Comparison of ENCODE assay signal across 8 mouse cellular contexts in the genomic region with DNA sequence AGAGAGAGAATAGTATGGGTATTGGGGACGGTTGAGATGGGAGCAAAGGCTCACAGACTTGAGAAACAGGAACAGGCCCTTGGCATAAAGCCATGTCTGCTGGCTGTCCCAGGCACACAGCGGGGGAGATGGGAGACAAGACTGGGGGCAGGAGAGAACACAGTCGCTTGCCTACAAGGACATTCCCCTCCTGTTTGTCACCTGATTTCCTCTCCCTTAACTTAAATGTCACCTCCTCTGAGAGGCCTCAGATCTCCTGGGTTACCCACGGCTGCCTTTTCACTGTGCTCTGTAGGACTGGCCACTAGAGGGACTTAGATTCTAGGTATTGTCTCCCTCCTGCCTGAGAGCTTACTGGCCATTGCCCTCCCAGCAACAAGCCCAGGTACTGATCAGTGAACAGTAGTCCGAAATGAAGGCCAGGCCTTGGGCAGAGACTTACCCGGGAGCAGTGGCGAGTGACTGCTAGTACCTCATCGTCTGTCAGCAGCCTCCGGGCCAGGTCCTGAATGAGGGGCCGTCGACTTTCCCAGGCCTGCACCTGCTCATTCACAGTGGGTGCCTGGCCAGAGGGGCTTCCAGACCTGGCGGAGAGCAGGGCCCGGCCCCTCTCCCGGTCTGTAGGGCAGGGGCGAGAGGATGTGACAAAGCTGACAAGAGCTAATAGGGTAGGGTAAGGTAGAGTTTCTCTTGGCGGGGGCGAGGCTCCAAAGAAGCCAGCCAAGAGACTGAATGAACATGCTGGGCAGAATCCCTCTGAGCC. TPM values are rescaled to one million over a fixed set of nuclear protein-coding genes. Genes with fewer than 3 reads are reported as not detected.
A peak's percentile ranks its signal among the peaks of the same experiment; 100 is the strongest.
DNase-seq lines count a peak whose midpoint lies in the region; ATAC-seq lines count a peak whose summit lies in the region.

No protein-coding gene starts in this region.

- H3K4me3 ChIP-seq in midbrain, embryonic 14.5 days (replicated peaks; ENCODE audit: low read depth, low read length), result no peak overlapping the region
- no peak overlapping the region for H3K4me3 ChIP-seq in midbrain, embryonic 11.5 days (ENCODE audit: low read depth, low read length)
- H3K4me3 ChIP-seq in embryonic facial prominence, embryonic 15.5 days (replicated peaks), result no peak overlapping the region

- H3K27ac ChIP-seq in midbrain, embryonic 14.5 days (replicated peaks; ENCODE audit: low read depth, low read length), result no peak overlapping the region
- H3K27ac ChIP-seq in midbrain, embryonic 11.5 days (ENCODE audit: low read depth, low read length), result no peak overlapping the region
- H3K27ac ChIP-seq in embryonic facial prominence, embryonic 15.5 days (replicated peaks), result no peak overlapping the region

- 55% methylated on average over 17 of the region's 17 CpGs for WGBS in midbrain, embryonic 14.5 days
- WGBS in midbrain, embryonic 11.5 days, result 52% methylated on average over 17 of the region's 17 CpGs
- WGBS in embryonic facial prominence, embryonic 15.5 days, result 47% methylated on average over 17 of the region's 17 CpGs

- DNase-seq in heart, adult 11 months, result peak; percentile 94
- no peak for DNase-seq in heart, postnatal 25 days (ENCODE audit: low spot score)
- peak; percentile 56 for DNase-seq in midbrain, embryonic 14.5 days
- DNase-seq in midbrain, embryonic 11.5 days (ENCODE audit: low spot score, missing footprints), result no peak
- peak; percentile 74 for DNase-seq in testis, postnatal 10 days (ENCODE audit: low spot score)
- DNase-seq in thymus, postnatal 10 days (ENCODE audit: low spot score in 2 of 2), result no peak
- no peak for DNase-seq in thymus, postnatal 25 days

- no peaks in the 10 kb centered on the region for H3K9me3 ChIP-seq in midbrain, embryonic 14.5 days (ENCODE audit: control insufficient read depth, low read length)
- no peaks in the 10 kb centered on the region for H3K9me3 ChIP-seq in midbrain, embryonic 11.5 days (ENCODE audit: control insufficient read depth, low read length)
- no peaks in the 10 kb centered on the region for H3K9me3 ChIP-seq in embryonic facial prominence, embryonic 15.5 days (replicated peaks)

- H3K9ac ChIP-seq in midbrain, embryonic 14.5 days (replicated peaks; ENCODE audit: low read length), result 0 out of 2 replicates have a peak overlapping the region, but pooled peaks have one; percentile 6
- no peak overlapping the region for H3K9ac ChIP-seq in midbrain, embryonic 11.5 days (ENCODE audit: low read length)
- H3K9ac ChIP-seq in embryonic facial prominence, embryonic 15.5 days, result peak overlapping the region; percentile 23; the same call in 1 of the 2 replicates

- peaks cover 5% of the 10 kb centered on the region for H3K36me3 ChIP-seq in midbrain, embryonic 14.5 days (ENCODE audit: control insufficient read depth, insufficient read depth, low read length)
- no peaks in the 10 kb centered on the region for H3K36me3 ChIP-seq in midbrain, embryonic 11.5 days (ENCODE audit: control insufficient read depth, insufficient read depth, low read length)
- H3K36me3 ChIP-seq in embryonic facial prominence, embryonic 15.5 days, result peaks cover 6% of the 10 kb centered on the region

- no peaks in the 10 kb centered on the region for H3K27me3 ChIP-seq in midbrain, embryonic 14.5 days (ENCODE audit: control insufficient read depth, insufficient read depth, low read length)
- H3K27me3 ChIP-seq in midbrain, embryonic 11.5 days (ENCODE audit: control insufficient read depth, insufficient read depth, low read length), result no peaks in the 10 kb centered on the region
- no peaks in the 10 kb centered on the region for H3K27me3 ChIP-seq in embryonic facial prominence, embryonic 15.5 days

- ATAC-seq in midbrain, embryonic 14.5 days (ENCODE audit: low FRiP score, low TSS enrichment), result no peak
- no peak for ATAC-seq in midbrain, embryonic 11.5 days (ENCODE audit: low FRiP score)
- ATAC-seq in embryonic facial prominence, embryonic 15.5 days (ENCODE audit: insufficient number of reproducible peaks, low FRiP score, low TSS enrichment, low read depth), result no peak

- no peak overlapping the region for H3K4me2 ChIP-seq in midbrain, embryonic 14.5 days (ENCODE audit: low read length)
- no peak overlapping the region for H3K4me2 ChIP-seq in midbrain, embryonic 11.5 days
- no peak overlapping the region for H3K4me2 ChIP-seq in embryonic facial prominence, embryonic 15.5 days (replicated peaks)

- intact Hi-C loops in heart, postnatal 25 days (cut with DNase I), result loop anchor here (5.0 to 10.0 kb wide), 2 partner anchors 48 to 100 kb away; a partner anchor contains a TSS

- 0 out of 2 replicates have a peak, but pooled peaks cover 3% of the 10 kb centered on the region for H3K4me1 ChIP-seq in midbrain, embryonic 14.5 days (ENCODE audit: control insufficient read depth, insufficient read depth, low read length)
- H3K4me1 ChIP-seq in midbrain, embryonic 11.5 days (ENCODE audit: control insufficient read depth, insufficient read depth, low read length), result 0 out of 2 replicates have a peak, but pooled peaks cover 2% of the 10 kb centered on the region
- H3K4me1 ChIP-seq in embryonic facial prominence, embryonic 15.5 days, result peaks cover 29% of the 10 kb centered on the region

RNA-seq across cellular contexts. Expression of a gene that starts 12.8 kb away (rescaled TPM):
- under 1 TPM in 1 of 2 experiments, not detected in 1; 0.16 TPM for total RNA-seq in heart, postnatal 25 days (2021)
- 2.4 and 2.8 TPM in 2 replicates for polyA plus RNA-seq in midbrain, embryonic 14.5 days (2014; fragmentation: Nextera tagmentation; extraction: Ambion mirVana)
- polyA plus RNA-seq in midbrain, embryonic 11.5 days (2014; fragmentation: Nextera tagmentation; extraction: Ambion mirVana), result 0.17 and 0.19 TPM in 2 replicates
- polyA plus RNA-seq in embryonic facial prominence, embryonic 15.5 days (2015; fragmentation: Nextera tagmentation; extraction: Ambion mirVana), result 0.68 and 0.75 TPM in 2 replicates

RNA-seq across cellular contexts. Expression of a gene that starts 14.6 kb away (rescaled TPM):
- total RNA-seq in heart, postnatal 25 days (2021), result 10 to 100 TPM; 10.7 to 13.9 TPM
- polyA plus RNA-seq in midbrain, embryonic 14.5 days (2014; fragmentation: Nextera tagmentation; extraction: Ambion mirVana), result 71.1 and 72.7 TPM in 2 replicates
- 17.7 and 20.4 TPM in 2 replicates for polyA plus RNA-seq in midbrain, embryonic 11.5 days (2014; fragmentation: Nextera tagmentation; extraction: Ambion mirVana)
- 37.4 and 41.3 TPM in 2 replicates for polyA plus RNA-seq in embryonic facial prominence, embryonic 15.5 days (2015; fragmentation: Nextera tagmentation; extraction: Ambion mirVana)

RNA-seq across cellular contexts. Expression of a gene that starts 18.5 kb away (rescaled TPM):
- total RNA-seq in heart, postnatal 25 days (2021), result 10 to 100 TPM; 52.0 to 69.7 TPM
- polyA plus RNA-seq in midbrain, embryonic 14.5 days (2014; fragmentation: Nextera tagmentation; extraction: Ambion mirVana), result 16.1 and 21.5 TPM in 2 replicates
- 35.7 and 44.1 TPM in 2 replicates for polyA plus RNA-seq in midbrain, embryonic 11.5 days (2014; fragmentation: Nextera tagmentation; extraction: Ambion mirVana)
- polyA plus RNA-seq in embryonic facial prominence, embryonic 15.5 days (2015; fragmentation: Nextera tagmentation; extraction: Ambion mirVana), result 75.8 and 80.5 TPM in 2 replicates

RNA-seq across cellular contexts. Expression of a gene that starts 26.5 kb away (rescaled TPM):
- total RNA-seq in heart, postnatal 25 days (2021), result 10 to 100 TPM; 54.9 to 55.4 TPM
- 77.8 and 92.4 TPM in 2 replicates for polyA plus RNA-seq in midbrain, embryonic 14.5 days (2014; fragmentation: Nextera tagmentation; extraction: Ambion mirVana)
- 67.3 and 69.6 TPM in 2 replicates for polyA plus RNA-seq in midbrain, embryonic 11.5 days (2014; fragmentation: Nextera tagmentation; extraction: Ambion mirVana)
- 73.1 and 77.3 TPM in 2 replicates for polyA plus RNA-seq in embryonic facial prominence, embryonic 15.5 days (2015; fragmentation: Nextera tagmentation; extraction: Ambion mirVana)

RNA-seq across cellular contexts. Expression of a gene that starts 27.3 kb away (rescaled TPM):
- 10 to 100 TPM; 27.4 to 28.4 TPM for total RNA-seq in heart, postnatal 25 days (2021)
- 9.7 and 10.3 TPM in 2 replicates for polyA plus RNA-seq in midbrain, embryonic 14.5 days (2014; fragmentation: Nextera tagmentation; extraction: Ambion mirVana)
- 13.8 and 14.2 TPM in 2 replicates for polyA plus RNA-seq in midbrain, embryonic 11.5 days (2014; fragmentation: Nextera tagmentation; extraction: Ambion mirVana)
- polyA plus RNA-seq in embryonic facial prominence, embryonic 15.5 days (2015; fragmentation: Nextera tagmentation; extraction: Ambion mirVana), result 20.2 and 22.1 TPM in 2 replicates

Comparison
In these comparisons a context has a peak if more than half of its experiments do, and no peak if none do; other contexts are left out.
1. DNase-seq: peak in heart, adult 11 months (single experiment), midbrain, embryonic 14.5 days (single experiment) and testis, postnatal 10 days (single experiment); none in heart, postnatal 25 days (single experiment), midbrain, embryonic 11.5 days (single experiment), thymus, postnatal 10 days (0 of 2) and thymus, postnatal 25 days (single experiment).